Mouse (Mus musculus) CH12.LX (cell line): ENCODE results near the gene Hnrnpa1. TPM values are rescaled to one million over a fixed set of nuclear protein-coding genes. Genes with fewer than 3 reads are reported as not detected.
"Not testable (repeated sequence)": the region's sequence is repeated elsewhere in the genome, so short reads cannot be mapped to it uniquely, and the experiment has no call there.

Source experiments
- DNase-seq: peaks from one replicate; pipeline ENCODE4 v3.0.0-alpha.2; 2013; ENCODE audit errors: extremely low read depth
- H3K27ac ChIP-seq: 2 replicates; pipeline ENCODE4 v1.5.1; 2012; ENCODE audit warnings: low read depth, mild to moderate bottlenecking, control low read depth, moderate library complexity; ENCODE audit not compliant: insufficient read depth
- H3K27me3 ChIP-seq: replicated peaks from 2 replicates; pipeline ENCODE3; 2012; ENCODE audit warnings: inconsistent platforms
- H3K36me3 ChIP-seq, 2 experiments: replicated peaks in 1 of 2; 2 replicates each; pipeline versions ENCODE3 to v1.6.1; 2012; ENCODE audit warnings: inconsistent platforms in 1 of 2, low read length in 1 of 2, mild to moderate bottlenecking in 1 of 2, mixed read lengths in 1 of 2, moderate library complexity in 1 of 2; ENCODE audit not compliant: control insufficient read depth in 1 of 2, insufficient read depth in 1 of 2
- H3K4me1 ChIP-seq, 2 experiments: 2 replicates each; pipeline ENCODE4 v1.6.1; 2012; ENCODE audit warnings: inconsistent platforms in 1 of 2, moderate library complexity in 1 of 2; ENCODE audit not compliant: insufficient read depth in 2 of 2, control insufficient read depth in 1 of 2
- H3K4me2 ChIP-seq: 2 replicates; pipeline ENCODE4 v1.6.1; 2012; ENCODE audit warnings: low read depth, mild to moderate bottlenecking, control low read depth; ENCODE audit not compliant: poor library complexity, insufficient read depth, severe bottlenecking
- H3K4me3 ChIP-seq, 3 experiments: fragments of 150-350 bp in 1 of 3; sonication (generic) in 1 of 3; replicated peaks in 1 of 3; 2 replicates each; pipeline versions ENCODE3 to v1.5.1; 2011 to 2012; ENCODE audit warnings: low read depth in 2 of 3, low read length in 2 of 3, mild to moderate bottlenecking in 2 of 3, moderate library complexity in 2 of 3, control low read depth in 1 of 3, improper control_type of control experiment in 1 of 3, inconsistent platforms in 1 of 3, mixed read lengths in 1 of 3; ENCODE audit not compliant: poor library complexity in 1 of 3
- H3K79me2 ChIP-seq: replicated peaks from 2 replicates; pipeline ENCODE4 v1.6.1; 2012; ENCODE audit warnings: mild to moderate bottlenecking, moderate library complexity; ENCODE audit not compliant: control insufficient read depth, poor library complexity, insufficient read depth, severe bottlenecking; ENCODE audit errors: extremely low read depth
- H3K9ac ChIP-seq: 2 replicates; pipeline ENCODE4 v1.6.1; 2012; ENCODE audit warnings: low read depth, mild to moderate bottlenecking, control low read depth, moderate library complexity; ENCODE audit not compliant: insufficient read depth
- H3K9me3 ChIP-seq: replicated peaks from 2 replicates; pipeline ENCODE3; 2012; ENCODE audit warnings: low read length, inconsistent platforms, mixed read lengths
- CHD2 ChIP-seq: IDR thresholded peaks from 2 replicates; pipeline ENCODE4 v1.6.1; 2011; ENCODE audit warnings: low read length, improper control_type of control experiment
- E2F4 ChIP-seq: IDR thresholded peaks from 2 replicates; pipeline ENCODE4 v1.6.1; 2011; ENCODE audit warnings: low read depth, low read length, improper control_type of control experiment; ENCODE audit not compliant: insufficient replicate concordance
- EP300 ChIP-seq: IDR thresholded peaks from 2 replicates; pipeline ENCODE4 v1.6.1; 2011; ENCODE audit warnings: low read length, improper control_type of control experiment
- KAT2A ChIP-seq: IDR thresholded peaks from 2 replicates; pipeline ENCODE4 v1.6.1; 2012; ENCODE audit warnings: low read length, improper control_type of control experiment, inconsistent platforms; ENCODE audit not compliant: insufficient replicate concordance
- MAZ ChIP-seq: IDR thresholded peaks from 2 replicates; pipeline ENCODE4 v1.6.1; 2012; ENCODE audit warnings: low read depth, mild to moderate bottlenecking, inconsistent platforms, low read length, improper control_type of control experiment, moderate library complexity
- NELFE ChIP-seq: IDR thresholded peaks from 2 replicates; pipeline ENCODE4 v1.6.1; 2011; ENCODE audit warnings: low read depth, low read length, improper control_type of control experiment
- RCOR1 ChIP-seq: conservative IDR thresholded peaks from 2 replicates; pipeline ENCODE4 v1.6.1; 2012; ENCODE audit warnings: low read depth, mild to moderate bottlenecking, inconsistent platforms, low read length, improper control_type of control experiment
- SMC3 ChIP-seq: IDR thresholded peaks from 2 replicates; pipeline ENCODE4 v1.6.1; 2011; ENCODE audit warnings: low read depth, low read length, improper control_type of control experiment
- TBP ChIP-seq: conservative IDR thresholded peaks from 2 replicates; pipeline ENCODE4 v1.6.1; 2011; ENCODE audit warnings: low read depth, low read length, improper control_type of control experiment
- ZC3H11A ChIP-seq: IDR thresholded peaks from 2 replicates; pipeline ENCODE4 v1.6.1; 2012; ENCODE audit warnings: low read depth, mild to moderate bottlenecking, inconsistent platforms, low read length, improper control_type of control experiment
- dilution Hi-C: fragments of 300-500 bp; cut with MboI; formaldehyde crosslinking; loops from 2 replicates; pipeline ENCODE4 v1.14.3; 2020; ENCODE audit warnings: low sequenced_read_pairs; ENCODE audit not compliant: extremely low pct_unique_long_range_greater_than_20kb, extremely low pct_ligation_motif_present
- in situ Hi-C: fragments of 300-500 bp; cut with MboI; formaldehyde crosslinking; loops from 3 replicates; pipeline ENCODE4 v1.14.3; 2019; ENCODE audit warnings: low sequenced_read_pairs, low pct_ligation_motif_present, low pct_unique_long_range_greater_than_20kb, mixed read lengths
- polyA plus RNA-seq: library from polyadenylated mRNA; unstranded; fragments of >175 nt; gene quantifications from 2 replicates; pipeline ENCODE4 v1.2.1, GENCODE M21; 2012; ENCODE audit warnings: low read depth; ENCODE audit not compliant: insufficient read length
- total RNA-seq, 2 experiments: library from RNA; depleted of rRNA; stranded (reverse); fragments of 300-350 nt in 1 of 2; fragments of >200 nt in 1 of 2; gene quantifications; 2 replicates each; pipeline ENCODE4 v1.2.3; 2012 to 2014

Gene Hnrnpa1
- total and polyA plus RNA-seq, 3 experiments, result 635 to 1,799 (median 757) TPM

DNA sequence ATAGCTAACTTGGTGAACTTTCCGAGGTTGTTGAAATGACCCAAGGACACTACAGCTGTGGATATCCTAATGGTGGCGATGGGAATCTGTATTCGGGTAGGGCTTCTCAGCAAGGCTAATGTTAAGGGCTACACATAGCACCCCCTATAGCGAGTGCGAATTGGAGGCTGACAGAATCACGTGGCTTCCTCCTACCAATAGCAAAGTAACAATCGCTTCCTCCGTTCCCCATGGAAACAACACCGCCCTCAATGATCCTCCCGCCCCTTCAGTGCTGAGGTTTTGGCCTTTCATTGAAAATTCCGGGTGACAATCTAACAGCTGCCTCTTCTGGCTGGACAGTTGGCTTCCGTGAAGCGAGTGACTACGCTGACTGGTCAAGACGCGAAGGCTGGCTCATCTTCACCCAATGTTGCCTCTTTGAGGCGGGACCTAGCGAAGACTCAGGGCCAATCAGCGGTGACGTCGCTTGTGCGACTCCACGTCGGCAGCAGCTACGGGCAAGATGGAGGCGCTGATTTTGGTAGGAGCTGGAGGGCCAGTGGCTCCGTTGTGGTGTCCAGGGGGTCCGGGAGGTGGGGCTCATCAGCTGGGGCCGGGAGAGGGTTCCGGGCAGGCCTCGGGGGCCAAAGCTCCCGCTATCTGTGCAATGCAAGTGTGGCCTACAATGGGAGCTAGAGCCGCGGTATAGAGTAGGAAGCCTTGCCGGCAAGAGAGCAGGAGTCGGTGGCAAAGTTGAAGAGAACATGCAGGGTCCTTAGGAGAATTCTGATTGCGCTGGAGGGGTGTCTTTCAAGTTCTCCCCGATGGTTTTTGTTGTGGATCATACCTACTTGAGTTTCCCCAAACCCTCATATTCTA lies 32.4 kb downstream of the Hnrnpa1 start, which contains the start of gene Copz1 (continued):
- no peak for TF ChIP-seq E2F4
- TF ChIP-seq KAT2A, result peak; percentile 79; the same call in 1 of the 2 replicates
- TF ChIP-seq TBP, result peak; percentile 83; the same call in 1 of the 2 replicates
- no peak for TF ChIP-seq ZC3H11A
- peak; percentile 76 for TF ChIP-seq NELFE
- TF ChIP-seq CHD2, result peak; percentile 96
- TF ChIP-seq RCOR1, result no peak
- TF ChIP-seq SMC3, result no peak
- 0 out of 2 replicates have a peak, but pooled peaks have one; percentile 11 for TF ChIP-seq MAZ

- Histone ChIP-seq H3K79me2 (peaks cover 53% of the 10 kb centered on the region), H3K4me1 (peaks cover 0 to 40% of the 10 kb centered on the region in 2 experiments; a peak in 2 of 4 replicates), H3K36me3 (peaks cover 9 to 26% of the 10 kb centered on the region in 2 experiments)
- H3K4me2 ChIP-seq, H3K9ac ChIP-seq, H3K27ac ChIP-seq, H3K27me3 ChIP-seq, dilution Hi-C loops, DNase-seq, H3K4me3 ChIP-seq, in situ Hi-C loops, H3K9me3 ChIP-seq: not testable (repeated sequence)
Observed at GRCm38 (mm10) chr15:103275943-103276342, 35.7 kb downstream of the Hnrnpa1 start.

GRCm38 (mm10) chr15:103277949-103278348 lies 37.7 kb downstream of the Hnrnpa1 start:
- peaks cover 66% of the 10 kb centered on the region for H3K79me2 ChIP-seq
- no peaks in the 10 kb centered on the region for H3K9me3 ChIP-seq
- no peak overlapping the region for H3K4me2 ChIP-seq
- H3K36me3 ChIP-seq, result peaks cover 13 to 31% of the 10 kb centered on the region in 2 experiments
- H3K27me3 ChIP-seq, result no peaks in the 10 kb centered on the region
- TF ChIP-seq EP300 (no peak), E2F4 (no peak)
- TF ChIP-seq, all 38 proteins: peak for 0
- Histone ChIP-seq H3K4me1 (peaks cover 0 to 49% of the 10 kb centered on the region in 2 experiments; a peak in 2 of 4 replicates), H3K9ac (no peak overlapping the region), H3K4me3 (no peak overlapping the region), H3K27ac (no peak overlapping the region; the same call in 1 of the 2 replicates)
- in situ Hi-C loops (no loop called here), dilution Hi-C loops (no loop called here)
- no peak for DNase-seq
